Mouse (Mus musculus) liver, embryonic 14.5 days (tissue): ENCODE data around the gene Vav2.

ENCODE experiments used
- CTCF ChIP-seq: IDR thresholded peaks from 2 replicates; pipeline ENCODE4 v1.5.1; 2016; ENCODE audit warnings: antibody characterized with exemption, low read depth, control low read depth
- EP300 ChIP-seq: IDR thresholded peaks from 2 replicates; pipeline ENCODE4 v1.6.1; 2016; ENCODE audit warnings: antibody characterized with exemption, low read depth

DNA sequence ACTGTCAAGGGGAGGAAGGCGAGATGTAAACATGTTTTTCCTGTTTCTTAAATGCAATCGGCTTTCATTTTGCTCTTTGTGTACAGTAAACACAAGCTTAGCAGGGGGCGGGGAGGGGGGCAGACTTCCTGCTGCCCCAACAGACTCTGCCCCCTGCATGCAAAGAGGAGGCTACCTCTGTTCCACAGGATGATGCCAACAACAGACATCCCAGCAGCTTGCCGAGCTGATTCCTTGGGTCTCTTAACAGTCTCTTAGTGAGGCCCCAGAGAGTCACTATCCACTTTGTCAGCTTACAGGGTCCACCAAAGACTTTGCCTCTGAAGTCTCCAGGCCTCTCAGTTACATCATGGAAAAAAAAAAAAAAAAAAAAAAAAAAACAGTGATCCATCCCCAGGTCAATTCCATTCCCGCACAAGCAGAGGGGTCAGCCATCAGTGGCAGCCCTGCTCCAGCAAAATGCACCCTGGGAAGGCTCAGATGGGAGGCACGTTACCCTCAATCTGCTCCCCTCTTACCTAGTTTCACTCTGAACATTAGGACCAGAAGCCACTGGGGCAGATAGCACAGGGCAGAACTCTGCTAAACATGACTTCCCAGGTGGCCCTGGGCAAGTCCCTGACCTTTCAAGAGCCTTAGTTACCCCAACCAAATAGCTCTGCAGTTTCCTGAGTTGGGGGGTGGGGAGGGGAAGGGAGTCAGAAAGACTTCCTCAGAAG, 22.3 kb downstream of the Vav2 start:
- TF ChIP-seq CTCF (no peak), EP300 (no peak)
